Mouse (Mus musculus): ENCODE results near the gene Gzmk. TPM values are rescaled to one million over a fixed set of nuclear protein-coding genes. Genes with fewer than 3 reads are reported as not detected.
"Not testable (repeated sequence)": the region's sequence is repeated elsewhere in the genome, so short reads cannot be mapped to it uniquely, and the experiment has no call there.

Gzmk gene
- under 1 TPM in 1 of 2 experiments, not detected in 1; 0.66 TPM for total RNA-seq (2021)
- long read RNA-seq, partial matches to known transcripts, result 0 of 1 reads
- long read RNA-seq, other reads (novel, unspliced or antisense), result 1 of 1 reads

DNA sequence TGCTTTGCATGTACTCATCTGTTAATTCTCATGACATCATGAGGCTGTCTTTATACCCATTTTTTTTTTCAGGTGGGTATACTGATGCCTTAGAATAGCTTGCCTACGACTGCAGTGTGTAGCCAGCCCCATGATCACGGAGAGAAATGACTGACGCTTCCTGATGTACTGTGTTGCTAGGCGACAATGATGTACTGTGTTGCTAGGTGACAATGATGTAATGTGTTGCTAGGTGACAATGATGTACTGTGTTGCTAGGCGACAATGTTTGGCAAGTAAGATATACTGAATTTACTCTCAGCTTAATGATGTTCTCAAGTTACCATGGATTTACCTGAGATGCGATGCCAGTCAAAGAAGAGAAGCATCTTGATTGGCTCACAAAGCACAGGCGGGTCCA, at the start of gene Gzmk:
Gene Gzmk (minus strand): TSS at position 98 of the 400 bp plus-strand sequence.
- peak; percentile 13 to 69 for DNase-seq (ENCODE audit: low spot score in 2 of 2)

GRCm38 (mm10) chr13:113271189-113271588, 45.5 kb upstream of the Gzmk start:
- no peak for DNase-seq (ENCODE audit: low spot score in 2 of 2)

DNA sequence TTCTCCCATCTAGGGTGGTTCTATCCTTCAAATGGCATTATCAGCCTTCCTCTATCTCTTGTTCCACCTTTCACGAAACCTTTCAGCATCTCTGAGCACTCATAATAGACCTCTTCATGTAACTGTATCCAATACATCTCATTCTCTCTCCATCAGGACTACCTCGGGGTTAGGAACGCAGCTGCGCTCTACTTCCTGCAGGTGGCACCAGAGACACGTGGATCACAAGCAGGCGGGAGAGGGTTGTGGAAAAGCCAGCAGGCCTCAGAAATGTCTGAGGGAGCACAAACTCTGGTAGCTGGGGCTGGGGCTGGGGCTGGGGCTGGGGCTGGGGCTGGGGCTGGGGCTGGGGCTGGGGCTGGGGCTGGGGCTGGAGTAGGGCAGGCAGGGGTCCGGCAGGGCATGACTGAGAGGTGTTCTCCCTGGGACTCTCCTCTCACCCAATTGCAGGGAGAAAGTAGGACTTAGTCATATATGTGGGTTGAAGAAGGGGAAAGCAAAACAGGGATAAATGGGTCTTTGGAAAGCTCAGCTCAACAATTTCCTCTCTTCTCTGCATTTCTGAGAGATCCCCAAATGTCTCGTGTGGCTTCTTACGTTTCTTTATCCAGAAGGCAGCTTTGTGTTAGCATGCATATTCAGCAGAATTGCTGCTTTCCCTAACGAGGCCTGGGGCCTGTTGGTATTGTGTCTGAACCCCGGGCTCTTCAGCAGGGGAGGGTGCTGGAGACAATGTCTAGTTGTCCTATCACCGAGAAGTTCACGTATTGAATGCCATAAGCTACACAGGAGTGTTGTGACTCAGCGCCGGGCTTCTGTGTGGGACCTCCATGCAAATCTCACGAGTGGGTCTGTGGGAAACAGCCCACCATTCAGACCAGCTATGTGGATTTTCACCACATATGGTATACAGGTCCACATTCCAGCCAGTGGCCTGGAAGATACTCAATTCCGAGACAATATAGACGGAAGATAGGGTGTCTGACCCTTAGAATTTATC, 44.4 kb upstream of the Gzmk start:
- peak; percentile 68 to 90 for DNase-seq (ENCODE audit: low spot score in 2 of 2)

DNA sequence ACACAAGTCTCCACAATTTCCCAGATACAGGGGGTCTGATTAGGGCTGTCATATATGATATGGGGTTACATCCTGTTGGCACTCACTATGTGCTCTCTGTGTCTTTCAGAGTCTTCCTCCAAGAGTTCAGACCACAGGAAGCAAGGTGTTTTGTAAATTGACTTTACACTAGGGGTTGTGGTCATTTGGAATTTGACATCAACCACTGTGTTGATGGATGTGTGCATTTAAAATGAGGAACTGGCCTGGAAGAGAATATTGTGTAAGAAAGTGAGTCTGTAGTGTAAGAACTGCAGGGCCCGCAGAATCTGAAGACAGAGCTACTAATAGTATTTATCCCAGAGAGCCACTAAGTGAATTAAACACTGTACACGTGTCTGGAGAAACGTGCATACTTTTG, 41.5 kb upstream of the Gzmk start:
- no peak for DNase-seq (ENCODE audit: low spot score in 2 of 2)

GRCm38 (mm10) chr13:113266495-113266951, 40.8 kb upstream of the Gzmk start:
- DNase-seq (ENCODE audit: low spot score in 2 of 2), result peak; percentile 49 to 86

GRCm38 (mm10) chr13:113265257-113265656, 39.5 kb upstream of the Gzmk start:
- DNase-seq (ENCODE audit: low spot score in 2 of 2), result peak in 1 of 2 experiments; percentile 63

- DNase-seq (ENCODE audit: low spot score in 2 of 2), result peak; percentile 18 to 36
These were observed 37.1 kb upstream of the Gzmk start for GRCm38 (mm10) chr13:113262822-113263221.

DNA sequence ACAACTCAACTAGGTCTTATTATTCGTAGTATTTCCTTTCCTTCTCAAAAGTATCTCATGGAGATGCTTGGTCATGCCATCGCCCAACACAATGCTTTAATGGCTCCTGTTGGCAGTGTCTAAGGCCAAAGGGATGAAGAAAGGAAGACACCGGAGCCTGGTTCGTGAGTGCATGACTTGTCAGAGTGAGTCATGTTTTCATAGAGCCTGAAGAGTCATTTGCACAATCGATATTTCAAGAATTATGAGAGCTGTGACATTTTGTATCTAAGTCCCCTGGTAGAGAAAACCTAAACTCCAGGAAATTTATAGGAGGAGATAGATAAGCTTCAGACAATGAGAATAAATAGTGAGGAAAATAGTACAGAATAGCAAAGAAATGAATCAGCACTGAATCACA, 33.5 kb upstream of the Gzmk start:
- no peak for DNase-seq (ENCODE audit: low spot score in 2 of 2)

- no peak for DNase-seq (ENCODE audit: low spot score in 2 of 2)
These were observed 31.5 kb upstream of the Gzmk start for GRCm38 (mm10) chr13:113257190-113257589.

GRCm38 (mm10) chr13:113256766-113257165, 31.1 kb upstream of the Gzmk start:
- DNase-seq (ENCODE audit: low spot score in 2 of 2), result peak in 1 of 2 experiments; percentile 30

- DNase-seq (ENCODE audit: low spot score in 2 of 2), result not testable (repeated sequence)
These were observed 26.9 kb upstream of the Gzmk start for GRCm38 (mm10) chr13:113252580-113252979.

DNA sequence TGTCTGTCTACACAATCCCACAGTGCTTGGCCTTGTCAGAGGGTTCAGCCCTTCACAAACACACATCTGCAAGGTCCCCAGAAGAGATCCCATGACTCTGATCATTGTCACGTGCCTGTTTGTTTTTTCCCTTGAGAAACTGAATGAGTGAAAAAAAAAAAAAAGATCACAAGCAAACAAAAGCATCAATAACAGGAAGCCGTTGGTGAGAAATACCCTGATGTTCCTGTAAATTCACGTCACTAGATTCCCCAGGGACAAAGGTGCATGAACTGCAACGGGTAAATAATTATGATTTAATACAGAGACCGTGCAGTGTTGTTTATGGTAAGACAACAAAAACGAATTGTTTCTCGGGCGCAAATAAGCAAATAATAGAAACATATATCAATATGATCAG, 19.3 kb upstream of the Gzmk start:
- DNase-seq (ENCODE audit: low spot score in 2 of 2), result no peak

DNA sequence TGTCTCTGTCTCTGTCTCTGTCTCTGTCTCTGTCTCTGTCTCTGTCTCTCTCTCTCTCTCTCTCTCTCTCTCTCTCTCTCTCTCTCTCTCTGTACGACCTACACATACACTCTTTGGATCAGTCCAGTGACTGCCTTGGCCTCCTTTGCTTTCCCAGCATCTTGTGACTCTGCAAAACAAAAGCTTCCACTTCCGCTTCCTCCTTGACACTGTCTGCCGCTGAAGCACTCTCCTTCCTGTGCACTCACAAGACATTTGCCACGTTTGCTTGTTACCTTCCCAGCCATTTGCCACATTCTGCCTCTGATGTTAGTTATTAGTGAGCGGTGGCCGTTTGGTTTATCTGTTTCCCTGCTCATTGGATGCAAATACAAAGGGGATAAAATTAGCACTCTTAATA, 16.4 kb upstream of the Gzmk start:
- DNase-seq (ENCODE audit: low spot score in 2 of 2), result no peak

DNA sequence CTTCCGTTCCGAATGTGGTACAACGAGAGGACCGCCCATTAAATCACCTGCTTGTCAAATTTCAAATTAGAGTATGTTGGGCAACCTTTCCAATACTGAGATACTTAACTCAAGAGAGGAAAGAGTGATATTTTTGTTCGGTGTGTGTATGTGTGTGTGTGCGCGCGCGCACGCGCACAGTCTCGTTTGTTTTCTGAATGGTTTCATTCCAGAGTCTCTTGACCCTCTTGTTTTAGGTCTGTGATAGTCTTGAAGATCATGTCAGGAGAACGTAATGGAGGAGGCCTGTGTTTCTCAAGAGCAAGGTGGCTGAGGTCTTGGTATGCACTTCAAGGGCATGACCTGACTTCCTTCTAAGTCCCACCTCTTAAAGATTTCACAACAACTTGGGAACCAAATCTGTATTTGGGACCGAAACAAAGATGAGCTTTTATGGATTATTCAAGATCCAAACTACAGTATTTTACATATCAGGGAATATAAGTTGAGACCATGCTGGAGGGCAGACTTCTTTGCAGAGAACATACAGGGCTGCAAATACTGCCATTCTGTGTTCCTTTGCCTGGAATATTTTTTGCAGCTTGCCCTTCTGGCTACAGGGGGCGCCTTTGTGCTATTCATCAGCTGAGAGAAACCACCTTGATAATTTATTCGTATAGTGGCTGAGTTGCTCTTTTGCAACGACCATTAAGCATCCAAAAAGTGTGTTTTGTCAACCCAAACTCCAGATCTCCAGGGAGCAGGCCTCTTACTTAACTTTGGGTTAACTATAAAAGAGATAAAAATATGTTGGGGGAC, 2.2 kb upstream of the Gzmk start:
- no peak for DNase-seq (ENCODE audit: low spot score in 2 of 2)

GRCm38 (mm10) chr13:113227076-113227475, 1.4 kb upstream of the Gzmk start:
- no peak for DNase-seq (ENCODE audit: low spot score in 2 of 2)

DNA sequence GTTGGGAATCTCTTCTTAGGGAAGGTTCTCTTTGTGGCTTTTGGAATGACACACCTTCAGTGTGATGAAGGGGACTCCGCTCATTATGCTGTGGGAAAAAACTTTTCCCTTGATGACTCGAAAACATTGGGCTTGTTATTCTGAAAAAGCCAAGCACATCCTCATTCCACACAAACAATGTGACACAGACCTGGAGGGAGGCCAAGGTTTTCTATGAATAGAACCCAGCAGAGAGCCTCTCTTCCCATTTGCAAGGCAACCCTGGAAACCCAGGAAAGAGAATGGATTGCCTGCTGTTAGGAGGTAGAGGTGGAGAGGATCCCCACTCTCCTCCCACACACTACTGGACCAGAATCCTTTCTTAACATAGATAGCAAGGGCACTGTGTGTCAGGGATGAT, 1.6 kb downstream of the Gzmk start:
- peak; percentile 48 to 77 for DNase-seq (ENCODE audit: low spot score in 2 of 2)

DNA sequence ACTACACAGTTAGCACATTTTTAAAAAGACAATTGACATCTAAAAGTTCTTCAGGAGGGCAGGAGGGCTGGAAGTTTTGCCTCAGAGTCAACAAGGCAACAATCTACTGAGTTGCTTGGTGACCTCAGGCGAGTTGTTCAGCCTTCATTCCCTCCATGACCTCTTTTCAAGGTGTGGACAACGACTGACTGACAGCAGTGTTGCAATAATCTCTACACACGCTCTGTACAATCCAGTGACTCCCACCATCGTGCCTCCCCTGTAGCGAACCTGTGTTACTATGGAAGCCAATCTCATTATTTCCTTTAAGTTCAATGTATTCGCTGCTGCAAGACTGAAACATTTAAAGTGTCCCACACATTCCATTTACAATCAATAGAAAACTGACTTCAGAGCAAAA, 3.9 kb downstream of the Gzmk start:
- no peak for DNase-seq (ENCODE audit: low spot score in 2 of 2)

DNA sequence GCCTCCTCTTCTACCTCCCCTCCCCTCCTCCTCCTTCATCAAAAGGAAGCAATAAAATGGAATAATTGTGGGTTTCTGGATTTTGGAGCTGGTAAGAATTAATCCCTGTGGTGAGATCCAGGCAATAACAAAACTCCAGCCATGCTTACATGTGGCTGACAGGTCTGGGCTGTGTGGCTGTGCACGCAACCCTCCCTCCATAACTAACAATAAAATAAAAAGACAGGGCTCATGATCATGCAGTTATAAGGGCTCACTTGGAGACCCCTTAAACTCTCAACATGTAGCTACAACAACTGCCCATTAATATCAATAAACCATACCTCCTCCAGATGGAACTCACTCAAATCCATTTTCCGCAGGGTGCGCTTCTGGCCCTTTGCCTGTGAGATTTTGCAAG, 11.8 kb downstream of the Gzmk start:
- DNase-seq (ENCODE audit: low spot score in 2 of 2), result no peak

GRCm38 (mm10) chr13:113212401-113212800, 13.3 kb downstream of the Gzmk start:
- no peak for DNase-seq (ENCODE audit: low spot score in 2 of 2)

GRCm38 (mm10) chr13:113211345-113211744, 14.4 kb downstream of the Gzmk start:
- no peak for DNase-seq (ENCODE audit: low spot score in 2 of 2)

DNA sequence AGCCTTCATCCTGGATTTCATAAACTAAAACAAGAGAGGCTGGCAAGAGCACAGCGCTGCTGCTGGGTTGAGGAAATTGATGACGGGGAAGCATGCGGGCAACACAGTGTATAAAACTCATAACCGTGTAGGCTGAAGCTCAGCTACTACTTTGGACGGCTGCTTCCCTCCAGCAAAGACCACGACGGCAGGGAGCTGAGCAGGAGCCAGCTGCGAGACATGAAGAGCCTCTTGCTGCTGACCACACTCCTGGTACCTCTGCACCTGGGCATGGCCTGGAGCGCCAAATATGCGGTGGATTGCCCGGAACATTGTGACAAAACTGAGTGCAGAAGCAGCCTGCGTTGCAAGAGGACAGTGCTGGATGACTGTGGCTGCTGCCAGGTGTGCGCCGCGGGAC, 16.1 kb downstream of the Gzmk start, which contains the start of gene Esm1:
Gene Esm1 (plus strand): TSS at position 36 of the 400 bp plus-strand sequence.
- DNase-seq (ENCODE audit: low spot score in 2 of 2), result no peak

DNA sequence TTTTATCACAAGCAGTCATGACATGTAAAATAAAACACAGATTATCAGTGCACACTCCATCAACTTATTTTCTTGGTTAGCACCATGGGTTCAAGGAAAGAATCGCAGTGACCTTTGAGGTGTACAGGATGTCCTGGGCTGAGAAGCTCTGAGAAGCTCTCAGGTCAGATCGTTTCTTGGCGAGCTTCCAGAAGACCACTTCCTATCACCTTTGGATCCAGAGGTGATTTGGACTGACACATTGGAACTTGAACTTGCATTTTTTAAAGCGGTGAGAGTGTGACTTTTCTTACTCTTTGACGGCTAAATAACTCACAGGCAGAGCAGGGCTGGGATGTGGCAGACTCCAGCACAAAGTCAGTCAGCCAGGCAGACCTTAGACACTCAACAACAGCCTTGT, 20.4 kb downstream of the Gzmk start:
- no peak for DNase-seq (ENCODE audit: low spot score in 2 of 2)
